Mouse (Mus musculus): Measurements from ENCODE around the gene Timm50. TPM values are rescaled to one million over a fixed set of nuclear protein-coding genes. Genes with fewer than 3 reads are reported as not detected.

Timm50 gene
- polyA plus RNA-seq, 1 experiment = 153 TPM

DNA sequence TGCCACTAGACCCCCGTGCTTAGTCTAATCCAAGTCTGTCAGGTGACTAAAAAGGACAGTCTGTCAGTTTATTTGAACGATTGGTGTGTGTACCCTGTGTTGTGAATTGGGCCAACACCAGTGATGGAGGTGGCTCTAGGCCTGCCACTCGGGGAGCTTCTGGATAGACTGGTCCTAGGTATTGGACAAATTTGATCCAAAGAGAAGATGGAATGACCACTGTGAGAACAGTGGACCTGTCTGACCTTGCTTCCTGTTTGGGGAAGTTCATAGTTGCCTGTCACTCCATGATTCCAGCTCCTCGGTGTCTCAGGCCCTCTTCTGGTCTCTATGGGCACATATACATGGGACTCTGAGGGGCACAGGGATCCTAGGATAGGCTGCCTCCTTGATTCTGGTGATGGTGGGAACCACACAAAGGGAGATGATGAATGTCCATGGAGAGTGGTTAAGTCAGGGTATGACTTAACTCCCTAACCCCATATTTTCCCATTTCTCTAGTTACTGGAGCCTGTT is 39.9 kb upstream of the Timm50 start:
- Histone ChIP-seq H3K9me3 (no peaks in the 10 kb centered on the region), H3K4me3 (replicated peaks) (peak overlapping the region; percentile 99), H3K27me3 (replicated peaks) (no peaks in the 10 kb centered on the region), H3K4me1 (peaks cover 45% of the 10 kb centered on the region), H3K36me3 (replicated peaks; ENCODE audit: low read length) (peaks cover 37% of the 10 kb centered on the region)
- TF ChIP-seq FLI1 (IDR thresholded peaks at IDR 0.05; ENCODE audit: low read length) = no peak

DNA sequence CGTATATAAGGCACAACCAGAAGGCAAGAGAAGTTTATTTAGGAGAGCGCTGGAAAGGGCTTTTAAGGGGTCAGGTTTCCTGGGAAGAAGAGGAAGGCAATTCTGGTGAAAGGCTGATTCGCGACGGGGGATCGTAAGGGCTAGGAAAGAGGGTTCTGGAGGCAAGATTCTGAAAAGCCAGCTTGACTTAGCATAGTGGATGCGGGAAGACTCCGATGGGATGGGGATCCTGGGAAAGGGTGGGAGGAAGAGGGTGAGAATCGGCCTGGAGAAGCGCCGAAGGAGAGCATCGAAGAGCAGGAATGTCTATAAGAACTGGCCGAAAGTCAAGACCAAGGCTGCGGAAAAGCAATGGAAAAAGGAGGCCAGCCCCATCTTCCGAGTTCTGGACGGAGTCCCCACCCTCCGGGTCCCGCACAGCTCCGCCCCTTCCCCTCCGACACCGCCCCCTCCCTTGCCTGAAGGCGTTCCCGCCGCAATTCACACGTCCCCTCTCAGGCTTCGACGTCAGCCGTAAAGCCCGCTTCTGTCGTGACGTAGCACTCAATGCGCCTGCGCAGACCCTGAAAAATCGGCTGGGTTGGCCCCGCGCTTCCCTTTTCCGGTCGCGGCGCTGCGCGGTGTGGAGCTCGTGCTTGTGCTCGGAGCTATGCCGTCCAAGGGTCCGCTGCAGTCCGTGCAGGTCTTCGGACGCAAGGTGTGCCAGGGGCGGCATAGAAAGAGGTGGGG is 38.4 kb upstream of the Timm50 start, which contains the start of gene Rps16:
Gene Rps16, plus strand, starts transcription at position 498 of the 729 bp plus-strand sequence.
- Histone ChIP-seq H3K27me3 (replicated peaks) (no peaks in the 10 kb centered on the region), H3K4me1 (peaks cover 43% of the 10 kb centered on the region), H3K9me3 (no peaks in the 10 kb centered on the region), H3K4me3 (replicated peaks) (peak within 1 kb of the TSS; percentile 99), H3K36me3 (replicated peaks; ENCODE audit: low read length) (peaks cover 36% of the 10 kb centered on the region)
- TF ChIP-seq FLI1 (IDR thresholded peaks at IDR 0.05; ENCODE audit: low read length) (peak; percentile 56; the same call in 1 of the 2 replicates), GATA1 (IDR thresholded peaks at IDR 0.05; ENCODE audit: borderline replicate concordance, low read length) (no peak)

DNA sequence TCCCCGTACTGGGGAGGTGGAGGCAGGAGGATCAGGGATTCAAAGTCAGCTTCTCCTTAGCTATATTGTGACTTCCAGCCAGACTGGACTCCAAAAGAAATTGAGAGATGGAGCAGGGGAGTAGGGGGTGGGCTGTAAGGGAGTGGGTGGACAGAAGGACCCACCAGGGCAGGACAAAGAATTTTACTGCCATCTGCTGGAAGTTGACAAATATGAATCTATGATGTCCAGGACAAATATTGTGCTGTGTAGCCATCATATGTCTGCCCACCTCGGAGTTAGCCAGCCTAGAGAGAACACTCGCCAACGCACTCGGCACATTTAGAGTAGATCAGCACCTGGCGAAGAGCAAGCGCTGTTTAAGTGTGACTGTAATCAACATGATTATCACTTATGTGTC is 36.7 kb upstream of the Timm50 start:
- Histone ChIP-seq H3K4me3 (replicated peaks) (no peak overlapping the region), H3K9me3 (no peaks in the 10 kb centered on the region), H3K36me3 (replicated peaks; ENCODE audit: low read length) (peaks cover 21% of the 10 kb centered on the region), H3K4me1 (peaks cover 49% of the 10 kb centered on the region), H3K27me3 (replicated peaks) (no peaks in the 10 kb centered on the region)
- no peak for TF ChIP-seq FLI1 (IDR thresholded peaks at IDR 0.05; ENCODE audit: low read length)
- no peak for TF ChIP-seq GATA1 (IDR thresholded peaks at IDR 0.05; ENCODE audit: borderline replicate concordance, low read length)

DNA sequence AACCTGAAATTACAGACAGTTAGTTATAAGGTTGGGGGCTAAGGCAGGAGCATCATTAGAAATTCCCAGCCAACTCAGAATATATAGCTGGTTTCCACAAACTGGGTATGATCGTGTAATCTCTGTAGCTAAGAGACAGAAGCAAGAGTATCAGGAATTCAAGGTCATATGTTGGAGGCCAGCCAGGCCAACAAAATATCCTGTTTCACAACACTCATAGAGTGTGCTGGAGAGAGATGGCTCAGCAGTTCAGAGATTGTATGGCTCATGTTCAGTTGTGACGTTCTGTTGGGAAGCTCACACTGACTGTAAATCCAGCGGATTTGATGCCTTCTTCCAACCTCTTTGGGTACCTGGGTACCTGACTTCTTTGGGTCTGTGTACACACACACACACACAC is 35.9 kb upstream of the Timm50 start:
- no peaks in the 10 kb centered on the region for H3K9me3 ChIP-seq
- no peaks in the 10 kb centered on the region for H3K27me3 ChIP-seq (replicated peaks)
- peaks cover 57% of the 10 kb centered on the region for H3K4me1 ChIP-seq
- H3K4me3 ChIP-seq (replicated peaks) = no peak overlapping the region
- H3K36me3 ChIP-seq (replicated peaks; ENCODE audit: low read length) = peaks cover 12% of the 10 kb centered on the region
- TF ChIP-seq GATA1 (IDR thresholded peaks at IDR 0.05; ENCODE audit: borderline replicate concordance, low read length) (no peak), FLI1 (IDR thresholded peaks at IDR 0.05; ENCODE audit: low read length) (no peak)

- no peak for TF ChIP-seq GATA1 (IDR thresholded peaks at IDR 0.05; ENCODE audit: borderline replicate concordance, low read length)
- TF ChIP-seq FLI1 (IDR thresholded peaks at IDR 0.05; ENCODE audit: low read length) = no peak
- Histone ChIP-seq H3K4me1 (peaks cover 61% of the 10 kb centered on the region), H3K4me3 (replicated peaks) (peak overlapping the region; percentile 38), H3K36me3 (replicated peaks; ENCODE audit: low read length) (no peaks in the 10 kb centered on the region), H3K27me3 (replicated peaks) (no peaks in the 10 kb centered on the region), H3K9me3 (no peaks in the 10 kb centered on the region)
Observed at GRCm38 (mm10) chr7:28344637-28345036, 32.8 kb upstream of the Timm50 start.

- TF ChIP-seq GATA1 (IDR thresholded peaks at IDR 0.05; ENCODE audit: borderline replicate concordance, low read length) (no peak), FLI1 (IDR thresholded peaks at IDR 0.05; ENCODE audit: low read length) (no peak)
- no peak overlapping the region for H3K4me3 ChIP-seq (replicated peaks)
- no peaks in the 10 kb centered on the region for H3K27me3 ChIP-seq (replicated peaks)
- no peaks in the 10 kb centered on the region for H3K9me3 ChIP-seq
- H3K36me3 ChIP-seq (replicated peaks; ENCODE audit: low read length) = peaks cover 3% of the 10 kb centered on the region
- peaks cover 61% of the 10 kb centered on the region for H3K4me1 ChIP-seq
Observed at GRCm38 (mm10) chr7:28341381-28341780, 29.5 kb upstream of the Timm50 start.

GRCm38 (mm10) chr7:28339213-28339917 is 27.5 kb upstream of the Timm50 start:
- no peaks in the 10 kb centered on the region for H3K9me3 ChIP-seq
- H3K27me3 ChIP-seq (replicated peaks) = no peaks in the 10 kb centered on the region
- H3K4me3 ChIP-seq (replicated peaks) = peak overlapping the region; percentile 99
- H3K4me1 ChIP-seq = peaks cover 75% of the 10 kb centered on the region
- TF ChIP-seq GATA1 (IDR thresholded peaks at IDR 0.05; ENCODE audit: borderline replicate concordance, low read length) (no peak), FLI1 (IDR thresholded peaks at IDR 0.05; ENCODE audit: low read length) (no peak)
- H3K36me3 ChIP-seq (replicated peaks; ENCODE audit: low read length) = peaks cover 19% of the 10 kb centered on the region

GRCm38 (mm10) chr7:28338108-28338998 is 26.5 kb upstream of the Timm50 start, which contains the start of gene Supt5:
Supt5 (minus strand) TSS chr7:28338746.
- Histone ChIP-seq H3K9me3 (no peaks in the 10 kb centered on the region), H3K36me3 (replicated peaks; ENCODE audit: low read length) (peaks cover 25% of the 10 kb centered on the region), H3K4me3 (replicated peaks) (peak within 1 kb of the TSS; percentile 99), H3K27me3 (replicated peaks) (no peaks in the 10 kb centered on the region), H3K4me1 (peaks cover 70% of the 10 kb centered on the region)
- no peak for TF ChIP-seq FLI1 (IDR thresholded peaks at IDR 0.05; ENCODE audit: low read length)
- no peak for TF ChIP-seq GATA1 (IDR thresholded peaks at IDR 0.05; ENCODE audit: borderline replicate concordance, low read length)

DNA sequence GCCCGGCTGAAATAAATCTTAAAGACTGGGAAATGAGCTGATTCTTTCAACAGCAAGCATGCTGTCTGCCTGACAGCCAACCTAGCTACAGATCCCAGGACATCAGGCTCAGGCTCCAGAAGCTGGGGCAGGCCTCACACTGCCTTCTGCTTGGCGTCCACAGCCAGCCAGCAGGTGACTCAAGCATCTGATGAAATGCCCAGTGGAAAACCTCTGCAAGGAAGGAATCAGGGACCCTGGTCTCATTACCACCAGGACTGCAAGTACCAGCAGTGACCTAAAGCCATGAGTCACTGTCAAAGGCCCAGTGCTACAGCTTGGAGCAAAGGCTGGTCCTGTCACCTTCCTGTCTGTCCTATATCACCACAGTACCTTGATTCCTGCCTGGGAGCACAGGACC is 23.6 kb upstream of the Timm50 start:
- Histone ChIP-seq H3K4me3 (replicated peaks) (peak overlapping the region; percentile 19), H3K27me3 (replicated peaks) (no peaks in the 10 kb centered on the region), H3K4me1 (peaks cover 46% of the 10 kb centered on the region), H3K36me3 (replicated peaks; ENCODE audit: low read length) (peaks cover 48% of the 10 kb centered on the region), H3K9me3 (no peaks in the 10 kb centered on the region)
- TF ChIP-seq GATA1 (IDR thresholded peaks at IDR 0.05; ENCODE audit: borderline replicate concordance, low read length) (no peak), FLI1 (IDR thresholded peaks at IDR 0.05; ENCODE audit: low read length) (no peak)

Measured in megakaryocyte, embryonic 14.5 days (primary cell).